Mouse (Mus musculus): ENCODE data around the gene Cd40. TPM values are rescaled to one million over a fixed set of nuclear protein-coding genes. Genes with fewer than 3 reads are reported as not detected.

Gene Cd40
- total RNA-seq, 1 experiment from 2014 or later = 63.9 TPM

DNA sequence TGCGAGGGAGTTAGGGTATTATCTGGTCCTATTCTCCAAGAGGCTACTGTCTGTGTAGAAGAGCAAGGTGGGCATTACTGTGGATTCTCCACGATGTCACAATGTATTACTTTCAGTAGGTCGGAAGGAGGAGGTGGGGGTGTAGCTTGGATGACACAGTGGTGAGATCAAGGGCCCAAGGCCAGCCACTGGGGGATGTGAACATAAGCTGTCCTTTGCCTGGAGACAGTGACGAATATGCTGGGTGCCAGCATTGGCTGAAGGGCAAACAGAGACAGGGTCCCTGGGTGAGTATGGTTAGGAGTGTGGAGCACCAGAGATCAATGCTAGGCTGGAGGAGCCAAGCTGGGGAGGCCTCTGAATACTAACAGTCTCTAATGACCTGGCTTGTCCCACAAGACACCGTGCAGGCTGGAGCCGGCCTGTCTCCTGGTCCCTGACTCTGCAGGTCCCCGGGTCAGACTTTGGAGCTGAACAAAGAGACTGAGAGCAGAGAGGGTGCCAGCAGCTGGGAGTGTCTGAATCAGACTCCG is 36.1 kb downstream of the Cd40 start:
- no peak for ATAC-seq (ENCODE audit: extremely low read depth, insufficient number of reproducible peaks, low FRiP score, poor library complexity, severe bottlenecking)

- no peak for ATAC-seq (ENCODE audit: extremely low read depth, insufficient number of reproducible peaks, low FRiP score, poor library complexity, severe bottlenecking)
These were observed 37.0 kb downstream of the Cd40 start for GRCm38 (mm10) chr2:165092393-165092792.

DNA sequence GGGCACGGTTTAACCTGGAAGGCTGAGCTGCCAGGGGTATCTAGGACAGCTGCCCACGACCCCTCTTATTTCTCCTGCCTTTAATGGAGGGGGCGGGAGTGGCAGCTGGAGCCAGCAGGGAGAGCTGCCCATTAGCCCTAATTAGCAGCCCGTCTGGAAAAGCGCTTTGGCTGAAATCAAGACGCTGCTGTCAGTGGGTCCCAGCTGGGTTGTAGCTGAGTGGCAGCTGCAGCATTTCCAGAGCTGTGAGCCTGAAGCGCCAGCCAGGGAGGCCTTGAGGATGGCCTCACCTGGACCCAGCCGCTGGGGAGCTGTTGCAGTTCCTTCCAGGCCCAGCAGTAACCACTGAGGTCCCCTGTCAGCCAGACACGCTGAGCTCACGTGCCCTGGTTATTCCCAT is 40.9 kb downstream of the Cd40 start:
- no peak for ATAC-seq (ENCODE audit: extremely low read depth, insufficient number of reproducible peaks, low FRiP score, poor library complexity, severe bottlenecking)

DNA sequence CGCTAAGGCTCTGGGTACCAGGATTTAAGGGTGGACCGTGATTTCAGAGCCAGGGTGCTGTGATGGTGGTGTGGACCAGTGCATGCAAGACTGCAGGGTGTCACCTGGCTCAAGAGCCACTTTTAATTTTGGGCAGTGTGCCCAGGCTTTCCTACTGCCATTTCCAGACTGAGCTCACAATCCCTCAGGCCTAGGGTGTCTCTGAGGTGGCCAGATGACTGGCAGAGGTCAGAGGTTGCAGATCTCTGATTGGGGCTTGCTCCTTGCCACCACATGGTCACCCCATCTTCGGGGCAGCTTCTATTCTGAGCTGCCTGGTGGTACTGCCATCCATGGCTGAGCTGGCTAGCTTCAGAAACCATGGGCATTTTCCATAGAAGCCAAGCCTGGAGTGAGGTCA is 43.4 kb downstream of the Cd40 start:
- ATAC-seq (ENCODE audit: extremely low read depth, insufficient number of reproducible peaks, low FRiP score, poor library complexity, severe bottlenecking) = no peak

DNA sequence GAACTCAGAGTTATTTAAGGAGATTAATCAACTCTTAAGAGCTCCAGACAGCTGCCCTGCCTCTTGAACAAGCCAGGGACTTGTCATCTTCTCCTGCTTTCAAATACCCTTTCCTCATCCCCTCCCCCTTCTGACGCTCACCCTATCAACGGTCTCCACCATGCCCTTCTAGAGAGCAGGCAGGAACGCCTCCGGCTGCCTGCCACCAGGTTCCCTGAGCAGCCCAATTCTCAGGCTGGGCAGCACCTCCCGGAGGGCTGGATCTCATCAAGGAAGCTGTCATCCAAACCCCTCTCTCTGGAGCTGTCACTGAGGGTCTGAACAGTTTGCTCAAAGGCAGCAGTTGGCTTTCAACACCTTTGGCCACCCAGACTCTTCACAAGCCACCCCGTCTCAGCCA is 45.3 kb downstream of the Cd40 start:
- no peak for ATAC-seq (ENCODE audit: extremely low read depth, insufficient number of reproducible peaks, low FRiP score, poor library complexity, severe bottlenecking)

DNA sequence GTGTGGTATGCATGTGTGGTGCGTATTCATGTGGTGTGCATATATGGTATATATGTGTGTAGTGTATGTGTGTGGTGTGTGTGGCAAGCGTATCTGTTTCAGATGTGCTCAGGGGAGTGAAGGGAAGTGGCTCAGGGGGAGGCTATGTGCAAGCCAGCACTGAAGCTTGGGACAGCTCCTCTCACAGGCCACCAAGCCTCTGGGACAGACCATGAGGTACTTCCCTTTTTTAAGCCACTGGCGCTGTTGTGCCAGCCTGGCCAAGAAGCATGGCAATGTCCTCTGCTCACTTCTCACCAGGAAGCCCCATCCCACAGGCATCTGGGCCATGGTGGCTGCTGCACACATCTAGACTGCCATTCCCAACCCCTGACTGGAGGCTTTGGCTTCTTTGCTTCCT is 47.5 kb downstream of the Cd40 start:
- no peak for ATAC-seq (ENCODE audit: extremely low read depth, insufficient number of reproducible peaks, low FRiP score, poor library complexity, severe bottlenecking)

DNA sequence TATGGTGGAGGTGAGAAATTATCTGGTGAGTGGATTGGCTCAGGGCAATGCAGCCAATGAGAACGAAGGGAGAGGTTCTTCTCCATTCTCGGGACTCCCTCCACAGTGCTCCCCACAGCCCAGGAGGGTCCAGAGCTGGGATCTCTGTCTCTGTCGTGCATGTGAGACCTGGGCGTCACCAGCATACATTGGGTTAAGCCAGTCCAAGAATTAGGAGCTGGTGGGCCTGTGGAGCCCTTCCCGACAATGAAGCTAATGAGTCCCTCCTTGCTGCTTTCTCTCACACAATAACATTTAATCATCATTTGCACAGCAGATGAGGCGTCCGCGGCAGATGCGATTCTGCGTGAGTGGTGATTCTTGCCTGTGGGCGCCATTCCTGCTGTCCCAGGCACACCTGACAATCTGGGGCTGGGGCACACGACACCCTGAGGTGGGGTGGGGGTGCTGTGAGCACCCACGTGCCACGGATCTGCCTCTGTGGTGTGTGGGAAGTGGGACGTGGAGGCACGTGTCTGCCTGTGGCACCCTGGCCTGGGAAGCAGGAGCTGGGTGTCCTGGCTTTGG is 50.2 kb downstream of the Cd40 start:
- no peak for ATAC-seq (ENCODE audit: extremely low read depth, insufficient number of reproducible peaks, low FRiP score, poor library complexity, severe bottlenecking)

DNA sequence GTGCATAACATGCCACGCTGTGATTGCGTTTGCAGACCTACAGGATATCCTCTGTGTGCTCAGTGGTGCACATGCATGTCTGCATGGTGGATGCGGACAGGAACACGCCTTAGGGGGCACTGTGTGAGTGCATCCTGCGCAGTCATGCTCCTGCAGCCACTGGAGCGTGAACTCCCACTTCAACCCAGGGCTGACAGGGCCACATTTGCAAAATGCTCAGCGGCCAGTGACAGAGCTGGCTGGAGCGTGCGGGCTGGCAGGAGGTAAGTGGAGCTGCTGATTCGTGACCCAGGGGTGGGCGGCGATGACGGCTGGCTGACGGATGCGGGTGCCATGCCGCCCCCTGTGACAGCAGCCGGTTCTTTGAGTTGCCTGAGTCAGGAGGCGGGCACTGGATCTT is 51.2 kb downstream of the Cd40 start:
- ATAC-seq (ENCODE audit: extremely low read depth, insufficient number of reproducible peaks, low FRiP score, poor library complexity, severe bottlenecking) = no peak

DNA sequence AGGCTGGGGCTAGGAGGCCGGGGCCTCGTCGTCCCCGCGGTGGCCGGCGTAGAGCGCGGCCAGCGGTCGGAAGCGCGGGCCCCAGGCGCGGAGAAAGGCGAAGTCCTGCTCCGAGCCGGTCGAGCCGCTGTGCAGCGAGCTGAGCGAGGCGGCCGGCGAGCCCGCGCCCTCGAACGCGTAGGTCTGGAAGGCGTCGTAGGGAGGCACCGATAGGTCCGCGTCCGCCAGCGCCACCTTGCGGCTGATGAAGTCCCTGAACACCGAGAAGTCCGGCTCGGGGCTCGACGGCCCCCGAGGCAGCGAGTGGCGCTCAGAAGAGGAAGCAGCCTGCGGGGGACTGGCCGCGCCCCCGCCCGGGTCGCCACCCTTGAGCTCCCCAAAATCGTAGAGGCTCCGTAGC is 56.7 kb downstream of the Cd40 start:
- ATAC-seq (ENCODE audit: extremely low read depth, insufficient number of reproducible peaks, low FRiP score, poor library complexity, severe bottlenecking) = peak; percentile 61

DNA sequence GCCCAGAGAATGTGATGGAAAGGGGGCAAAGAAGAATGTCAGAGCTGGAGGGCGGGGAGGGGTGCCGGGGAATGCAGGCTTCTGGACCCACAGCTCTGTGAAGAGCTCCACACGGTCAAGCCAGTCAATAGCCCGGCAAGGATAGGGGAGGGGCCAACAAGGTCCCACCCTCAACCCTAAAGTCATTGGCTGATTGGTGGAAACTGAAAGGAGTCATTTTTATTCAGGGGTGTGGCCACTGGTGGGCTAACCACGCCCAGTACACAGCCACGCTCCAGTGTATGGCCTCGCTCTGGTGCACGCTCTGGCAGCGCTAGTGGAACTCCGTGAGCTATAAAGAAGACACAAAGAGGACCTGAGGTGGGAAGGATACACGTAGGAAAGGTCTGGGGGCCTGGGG is 58.3 kb downstream of the Cd40 start:
- no peak for ATAC-seq (ENCODE audit: extremely low read depth, insufficient number of reproducible peaks, low FRiP score, poor library complexity, severe bottlenecking)

DNA sequence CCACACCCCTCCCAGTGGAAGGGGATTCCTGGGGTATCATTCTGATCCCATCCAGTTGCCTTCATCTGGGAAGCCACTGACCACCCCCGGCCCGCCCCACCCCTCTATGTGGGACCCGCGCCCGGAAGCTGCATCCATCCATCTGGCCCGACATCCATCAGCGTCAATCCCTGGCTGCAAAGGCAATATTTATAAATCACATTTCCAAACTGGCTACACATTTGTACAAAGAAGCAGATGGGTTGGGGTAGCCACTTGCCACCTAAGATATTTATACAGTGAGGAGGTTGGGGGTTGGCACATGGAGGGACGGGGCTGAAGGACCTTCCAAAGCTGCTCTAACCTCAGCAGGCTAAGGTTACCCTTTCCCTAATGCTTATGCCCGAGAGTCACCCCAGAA is 65.3 kb downstream of the Cd40 start:
- no peak for ATAC-seq (ENCODE audit: extremely low read depth, insufficient number of reproducible peaks, low FRiP score, poor library complexity, severe bottlenecking)

- ATAC-seq (ENCODE audit: extremely low read depth, insufficient number of reproducible peaks, low FRiP score, poor library complexity, severe bottlenecking) = no peak
These were observed 65.9 kb downstream of the Cd40 start for GRCm38 (mm10) chr2:165121206-165121840.

Other genes starting within 250 kb of the Cd40 start
- gene Zswim1, start 232.9 kb upstream of the Cd40 start, total RNA-seq (2017) = 1.8 and 2.9 TPM in 2 replicates
- not detected in 2 replicates for gene Spata25, start 227.1 kb upstream of the Cd40 start, total RNA-seq (2017)
- gene Ctsa, start 222.8 kb upstream of the Cd40 start, total RNA-seq (2017) = 314 and 340 TPM in 2 replicates
- gene Neurl2, start 222.2 kb upstream of the Cd40 start, total RNA-seq (2017) = 1.4 and 4.1 TPM in 2 replicates
- 8.0 and 11.2 TPM in 2 replicates for gene Pltp, start 197.9 kb upstream of the Cd40 start, total RNA-seq (2017)
- 59.3 and 66.9 TPM in 2 replicates for gene Pcif1, start 176.3 kb upstream of the Cd40 start, total RNA-seq (2017)
- gene Zfp335, start 143.9 kb upstream of the Cd40 start, total RNA-seq (2017) = 28.2 and 30.4 TPM in 2 replicates
- 611 and 622 TPM in 2 replicates for gene Mmp9, start 114.8 kb upstream of the Cd40 start, total RNA-seq (2017)
- gene Slc12a5, start 94.8 kb upstream of the Cd40 start, total RNA-seq (2017) = 0.98 and 1.7 TPM in 2 replicates
- 43.1 and 51.1 TPM in 2 replicates for gene Ncoa5, start 20.8 kb upstream of the Cd40 start, total RNA-seq (2017)
- gene 1700025C18Rik, start 35.1 kb downstream of the Cd40 start, total RNA-seq (2017) = not detected in 2 replicates
- gene Cdh22, start 179.2 kb downstream of the Cd40 start, total RNA-seq (2017) = 0.25 TPM in 1 of 2 replicates, not detected in the other
- gene Slc35c2, start 232.2 kb downstream of the Cd40 start, total RNA-seq (2017) = 38.2 and 45.3 TPM in 2 replicates